Mouse (Mus musculus) layer of hippocampus, adult 2 months (tissue): ENCODE results near the gene Ccdc182. TPM values are rescaled to one million over a fixed set of nuclear protein-coding genes. Genes with fewer than 3 reads are reported as not detected.

Experiments used
- DNase-seq, 2 experiments: peaks; one replicate each; pipeline ENCODE4 v3.0.0; 2022; ENCODE audit warnings: low spot score in 2 of 2
- H3K27ac ChIP-seq: fragments of 200-600 bp; 2 replicates; pipeline ENCODE4 v1.8.1; 2022
- H3K4me3 ChIP-seq: fragments of 200-600 bp; 2 replicates; pipeline ENCODE4 v1.8.1; 2022; ENCODE audit warnings: mild to moderate bottlenecking
- CTCF ChIP-seq: fragments of 200-600 bp; conservative IDR thresholded peaks from 2 replicates; pipeline ENCODE4 v1.8.1; 2022; ENCODE audit warnings: antibody characterized with exemption, mild to moderate bottlenecking, moderate library complexity
- long read RNA-seq, 2 experiments: library from polyadenylated mRNA; stranded (forward); transcript quantifications; one replicate each; pipeline ENCODE4 v2.0.0; 2021; ENCODE audit warnings: borderline mapping rate in 2 of 2
- total RNA-seq, 2 experiments: library from RNA; stranded (reverse); gene quantifications; 2 replicates each; pipeline ENCODE4 v1.2.3; 2021

Ccdc182 gene
- total RNA-seq, result not detected
- long read RNA-seq, experiment 1, result 0 reads
- long read RNA-seq, experiment 2, result 0 reads

GRCm38 (mm10) chr11:88293631-88294393 is at the start of gene Ccdc182:
Gene Ccdc182, plus strand, starts transcription at chr11:88294058.
- peak; percentile 25; the same call in 1 of the 2 replicates for TF ChIP-seq CTCF
- DNase-seq, result no peak
- Histone ChIP-seq H3K4me3 (no peak within 1 kb of the TSS), H3K27ac (no peak within 1 kb of the TSS)

DNA sequence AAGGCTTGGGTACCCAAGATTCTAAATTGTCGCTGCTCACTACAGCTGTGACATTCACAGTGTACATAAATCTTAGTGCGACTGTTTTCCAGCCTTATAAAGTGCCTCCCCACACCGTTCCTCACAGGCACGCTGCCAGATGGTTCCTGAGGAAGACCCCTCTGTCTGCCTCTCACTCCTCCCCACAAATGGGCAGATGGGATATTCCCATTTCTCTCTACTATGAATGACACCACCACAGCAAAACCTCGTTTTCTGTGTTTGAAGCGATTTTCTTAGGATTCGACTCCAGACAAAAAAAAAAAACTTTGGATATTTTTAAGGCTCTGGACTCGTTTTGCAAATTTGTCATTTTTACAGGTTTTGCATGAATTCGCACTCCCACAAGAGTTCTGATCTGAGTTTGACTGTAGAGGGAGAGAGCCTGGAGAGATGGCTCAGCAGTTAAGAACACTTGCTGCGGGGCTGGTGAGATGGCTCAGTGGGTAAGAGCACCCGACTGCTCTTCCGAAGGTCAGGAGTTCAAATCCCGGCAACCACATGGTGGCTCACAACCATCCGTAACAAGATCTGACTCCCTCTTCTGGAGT is 48.2 kb upstream of the Ccdc182 start:
- Histone ChIP-seq H3K27ac (no peak overlapping the region), H3K4me3 (no peak overlapping the region)
- TF ChIP-seq CTCF, result no peak
- DNase-seq, result no peak

- no peak overlapping the region for H3K27ac ChIP-seq
- no peak overlapping the region for H3K4me3 ChIP-seq
- no peak for DNase-seq
- TF ChIP-seq CTCF, result no peak
Measured at GRCm38 (mm10) chr11:88248636-88249035, 45.2 kb upstream of the Ccdc182 start.

DNA sequence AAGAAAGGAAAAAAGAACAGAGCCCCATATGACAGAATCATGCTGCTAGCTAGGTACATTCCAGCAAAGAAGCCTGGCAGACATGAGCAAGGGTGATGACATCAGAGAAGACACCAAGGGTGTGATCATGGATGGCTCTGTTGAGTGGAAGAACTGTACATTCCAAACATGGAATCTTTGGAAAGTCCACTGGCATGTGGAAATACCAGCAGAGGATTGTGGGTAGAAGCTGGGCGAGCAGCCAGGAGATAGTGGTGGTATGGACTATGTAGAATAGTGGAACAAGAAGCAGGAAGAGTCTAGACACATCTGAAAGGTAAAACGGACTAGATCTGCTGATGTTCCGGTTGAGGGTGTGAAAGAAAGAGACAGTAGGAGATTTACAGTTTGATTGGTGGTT is 43.3 kb upstream of the Ccdc182 start:
- DNase-seq, result no peak
- no peak overlapping the region for H3K27ac ChIP-seq
- no peak for TF ChIP-seq CTCF
- H3K4me3 ChIP-seq, result no peak overlapping the region

GRCm38 (mm10) chr11:88251295-88251694 is 42.6 kb upstream of the Ccdc182 start:
- H3K27ac ChIP-seq, result no peak overlapping the region
- H3K4me3 ChIP-seq, result no peak overlapping the region
- no peak for TF ChIP-seq CTCF
- no peak for DNase-seq

GRCm38 (mm10) chr11:88251972-88252766 is 41.7 kb upstream of the Ccdc182 start:
- peak; percentile 70 to 92 for DNase-seq
- no peak overlapping the region for H3K4me3 ChIP-seq
- TF ChIP-seq CTCF, result peak; percentile 99
- H3K27ac ChIP-seq, result peak overlapping the region; percentile 40; the same call in 1 of the 2 replicates

DNA sequence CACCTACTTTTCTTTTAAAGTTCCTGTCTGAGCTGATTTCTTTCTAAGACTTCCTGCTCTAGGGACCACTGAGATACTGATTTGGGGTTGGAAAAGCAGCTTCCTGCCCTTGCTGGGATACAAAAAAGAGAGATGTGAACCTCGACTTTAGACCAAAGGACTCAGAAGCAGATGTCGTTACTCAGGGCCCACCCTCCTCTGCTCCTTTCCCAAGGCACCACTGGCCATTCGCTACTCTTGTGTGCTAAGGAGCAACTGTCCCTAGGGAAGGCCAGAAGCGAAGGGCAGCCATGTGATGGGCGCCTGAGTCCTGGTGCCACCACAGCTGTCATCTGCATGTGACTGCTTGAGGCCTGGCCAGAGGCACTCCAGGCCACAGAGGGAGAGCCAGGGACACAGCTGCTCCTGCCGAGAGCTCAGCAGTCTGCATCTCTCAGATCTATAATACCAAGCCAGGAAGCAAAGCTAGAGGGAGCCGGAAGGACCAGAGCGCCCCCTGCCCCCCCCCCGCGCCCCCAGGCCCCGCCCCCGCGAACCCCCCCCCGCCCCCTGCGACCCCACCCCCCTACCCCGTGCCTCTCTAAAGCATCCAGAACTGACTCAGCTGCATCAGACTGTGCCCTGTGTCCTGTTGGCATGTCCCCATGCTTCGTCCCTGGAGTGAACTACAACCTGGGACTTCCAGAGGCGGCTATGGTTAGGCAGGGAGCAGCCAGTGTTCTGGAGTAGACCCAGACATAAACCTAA is 40.9 kb upstream of the Ccdc182 start:
- no peak overlapping the region for H3K4me3 ChIP-seq
- TF ChIP-seq CTCF, result no peak
- peak overlapping the region; percentile 40; the same call in 1 of the 2 replicates for H3K27ac ChIP-seq
- peak in 1 of 2 experiments; percentile 14 for DNase-seq

DNA sequence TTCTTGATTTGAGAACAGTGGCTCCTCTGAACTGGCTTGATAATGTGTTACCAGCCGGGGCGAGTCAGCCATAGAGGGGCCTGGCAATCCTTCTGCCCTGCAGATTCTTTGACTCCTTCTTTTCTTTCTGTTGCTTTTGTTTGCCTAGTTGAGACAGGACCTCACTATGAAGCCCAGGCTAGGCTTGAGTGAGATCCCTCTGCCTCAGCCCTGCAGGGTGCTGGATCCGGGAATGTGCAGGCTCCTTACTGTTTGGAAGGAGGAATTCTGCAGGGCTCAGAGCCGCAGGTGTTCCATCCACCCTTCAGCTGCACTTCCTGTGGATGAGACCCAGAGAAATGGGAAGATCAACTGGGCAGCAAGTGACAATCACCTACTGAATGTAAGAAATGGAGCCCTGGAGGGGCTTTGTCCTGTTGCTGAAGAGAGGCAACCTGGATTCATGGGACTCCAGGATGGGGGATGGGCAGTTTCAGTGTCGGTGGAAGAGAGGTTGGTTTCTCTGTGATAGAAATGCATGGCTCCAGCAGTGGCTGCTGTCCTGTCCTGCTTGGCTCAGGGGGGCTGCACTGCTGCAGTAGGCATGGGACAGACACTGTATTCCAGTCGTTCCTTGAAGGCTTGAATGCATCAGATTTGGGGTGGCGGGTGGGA is 40.2 kb upstream of the Ccdc182 start:
- no peak overlapping the region for H3K27ac ChIP-seq
- no peak for TF ChIP-seq CTCF

DNA sequence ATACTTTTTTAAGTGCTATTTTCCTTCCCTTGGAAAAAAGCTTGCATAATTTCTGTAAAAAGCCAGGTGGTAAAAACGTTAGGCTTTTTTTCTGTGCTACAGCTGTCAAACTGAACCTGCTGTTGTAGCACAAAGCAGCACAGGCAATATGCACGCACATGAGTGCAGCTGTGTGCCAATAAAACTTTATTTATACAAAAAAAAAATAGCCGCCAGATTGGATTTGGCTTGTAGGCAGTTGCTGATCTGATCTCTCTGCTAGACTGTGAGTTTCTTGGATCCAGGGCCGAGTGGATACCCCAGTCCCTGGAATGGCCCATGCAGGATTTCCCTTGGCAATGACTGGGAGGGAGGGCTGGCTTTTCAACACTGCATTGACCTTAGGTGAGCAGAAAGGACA is 36.2 kb upstream of the Ccdc182 start:
- DNase-seq, result no peak
- no peak overlapping the region for H3K4me3 ChIP-seq
- no peak for TF ChIP-seq CTCF
- no peak overlapping the region for H3K27ac ChIP-seq

More for the DNA sequence above, 40.2 kb upstream of the Ccdc182 start:
- no peak for DNase-seq
- no peak overlapping the region for H3K4me3 ChIP-seq

DNA sequence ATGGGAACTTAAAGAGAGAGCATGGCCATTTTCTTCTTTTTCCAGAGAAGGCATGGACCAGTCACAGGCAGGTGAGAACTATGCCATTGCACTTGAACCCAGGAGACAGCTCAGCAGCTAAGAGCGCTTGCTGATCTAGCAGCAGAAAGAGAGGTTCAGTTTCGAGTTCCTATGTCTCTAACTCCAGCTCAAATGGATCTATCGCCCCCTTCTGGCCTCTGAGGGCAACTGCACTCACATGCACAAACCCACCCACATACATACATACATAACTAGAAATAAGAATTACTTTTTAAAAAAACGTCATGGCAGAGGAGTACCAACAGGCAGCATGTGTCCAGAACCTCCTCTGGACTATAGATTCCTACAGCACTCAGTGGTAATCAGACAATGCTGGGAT is 35.6 kb upstream of the Ccdc182 start:
- Histone ChIP-seq H3K27ac (no peak overlapping the region), H3K4me3 (no peak overlapping the region)
- peak; percentile 49 for TF ChIP-seq CTCF
- no peak for DNase-seq

GRCm38 (mm10) chr11:88260463-88260862 is 33.4 kb upstream of the Ccdc182 start:
- no peak overlapping the region for H3K27ac ChIP-seq
- TF ChIP-seq CTCF, result no peak
- DNase-seq, result no peak
- no peak overlapping the region for H3K4me3 ChIP-seq

- no peak for TF ChIP-seq CTCF
- Histone ChIP-seq H3K27ac (no peak overlapping the region), H3K4me3 (no peak overlapping the region)
- DNase-seq, result no peak
Measured at GRCm38 (mm10) chr11:88264889-88265288, 29.0 kb upstream of the Ccdc182 start.
